ENCODE assay signal across 8 mouse cellular contexts in genomic region chr9:124423552-124424291, GRCm38 (mm10). TPM values are rescaled to one million over a fixed set of nuclear protein-coding genes. Genes with fewer than 3 reads are reported as not detected.
A peak's percentile ranks its signal among the peaks of the same experiment; 100 is the strongest.
DNase-seq lines count a peak whose midpoint lies in the region; ATAC-seq lines count a peak whose summit lies in the region.

No protein-coding gene starts in this region.

- no peaks in the 10 kb centered on the region for H3K79me2 ChIP-seq in macrophage (ENCODE audit: inconsistent target)

- WGBS in hindbrain, embryonic 16.5 days, result under 1% methylated on average over 73 of the region's 74 CpGs
- under 1% methylated on average over 54 of the region's 74 CpGs for WGBS in macrophage (ENCODE audit: missing documents)

- no peaks in the 10 kb centered on the region for H3K36me3 ChIP-seq in hindbrain, embryonic 16.5 days (ENCODE audit: control insufficient read depth, insufficient read depth, low read length)
- no peaks in the 10 kb centered on the region for H3K36me3 ChIP-seq in macrophage (ENCODE audit: inconsistent target)

- peak; percentile 98 for DNase-seq in T-cell, adult 2 months (ENCODE audit: low spot score)
- peak; percentile 97 to 98 for DNase-seq in cerebellum, postnatal 25 days
- peak; percentile 98 for DNase-seq in gastrocnemius, adult 18-20 months (ENCODE audit: low spot score)
- peak; percentile 96 to 97 for DNase-seq in left cerebral cortex, adult 18-20 months (ENCODE audit: low spot score in 2 of 2)
- peak; percentile 97 for DNase-seq in right cerebral cortex, adult 2 months (ENCODE audit: low spot score in 2 of 2)
- peak; percentile 98 for DNase-seq in urinary bladder, postnatal 14 days (ENCODE audit: low spot score)

- peak overlapping the region; percentile 76 for H3K4me2 ChIP-seq in hindbrain, embryonic 16.5 days (ENCODE audit: low read length)

- peak overlapping the region; percentile 46 for H3K4me3 ChIP-seq in hindbrain, embryonic 16.5 days (ENCODE audit: low read length)
- peak overlapping the region; percentile 44 for H3K4me3 ChIP-seq in macrophage (ENCODE audit: inconsistent target)

- peak overlapping the region; percentile 84 for H3K27ac ChIP-seq in hindbrain, embryonic 16.5 days (ENCODE audit: low read depth, low read length)
- H3K27ac ChIP-seq in macrophage, result peak overlapping the region; percentile 90

- peak; percentile 77 for ATAC-seq in hindbrain, embryonic 16.5 days

- no peaks in the 10 kb centered on the region for H3K4me1 ChIP-seq in hindbrain, embryonic 16.5 days (ENCODE audit: control insufficient read depth, insufficient read depth, low read depth, low read length)

- H3K9ac ChIP-seq in hindbrain, embryonic 16.5 days (ENCODE audit: low read depth, low read length), result peak overlapping the region; percentile 59

- no peaks in the 10 kb centered on the region for H3K27me3 ChIP-seq in hindbrain, embryonic 16.5 days (replicated peaks; ENCODE audit: control insufficient read depth, insufficient read depth, low read length)

- H3K9me3 ChIP-seq in hindbrain, embryonic 16.5 days (ENCODE audit: control insufficient read depth, low read length), result 0 out of 2 replicates have a peak, but pooled peaks cover 2% of the 10 kb centered on the region

RNA-seq across cellular contexts. Expression of gene Ppp2r3d, which starts 53.0 kb away (rescaled TPM):
- 10 to 100 TPM; 27.9 to 30.0 TPM for total RNA-seq in gastrocnemius, adult 18-20 months (2021)
- polyA plus RNA-seq in hindbrain, embryonic 16.5 days (2015; fragmentation: Nextera tagmentation; extraction: Ambion mirVana), result 149 and 160 TPM in 2 replicates
- 100 to 1,000 TPM in 1 of 2 experiments, 10 to 100 TPM in 1; 98.8 to 107 TPM for total RNA-seq in left cerebral cortex, adult 18-20 months (2021)
- 100 to 1,000 TPM; 156 to 333 (median 232) TPM for total RNA-seq in macrophage (2018; cell fraction: chromatin; rRNA removed)
- 10 to 100 TPM; 35.1 to 75.0 (median 56.4) TPM for total RNA-seq in macrophage (2018; cell fraction: cytosol; rRNA removed)
- total RNA-seq in macrophage (2018; cell fraction: nucleus; rRNA removed), result 100 to 1,000 TPM in 23 of 26 experiments, 10 to 100 TPM in 3; 69.7 to 271 (median 164) TPM
- polyA plus RNA-seq in macrophage (2018), result 23.2 to 71.8 TPM (median 40.4 TPM) in 3 replicates

Comparison
In these comparisons a context has a peak if more than half of its experiments do, and no peak if none do; other contexts are left out.
1. Peak in every context shown above with its lines: DNase-seq, ATAC-seq, H3K4me3 ChIP-seq and H3K27ac ChIP-seq.